Mouse (Mus musculus) Patski (cell line): ENCODE data around the gene Wwox. TPM values are rescaled to one million over a fixed set of nuclear protein-coding genes. Genes with fewer than 3 reads are reported as not detected.

Experiments
- ATAC-seq: fragments of 100-300 bp; one replicate; pipeline ENCODE4 v1.8.0; 2021
- CTCF ChIA-PET: fragments of 350-600 bp; sonication (Branson Sonifier 250); formaldehyde crosslinking; loops from one replicate; lab custom pipeline; 2022; ENCODE audit warnings: inconsistent platforms; lab: Charles Lee
- POLR2A ChIA-PET: fragments of 350-600 bp; sonication (Branson Sonifier 250); formaldehyde crosslinking; loops from one replicate; lab custom pipeline; 2022; ENCODE audit warnings: antibody characterized with exemption, inconsistent platforms; lab: Charles Lee
- DNase-seq: peaks from one replicate; pipeline ENCODE4 v3.0.0-alpha.2; 2011; ENCODE audit warnings: low read depth, low spot score
- H3K27me3 ChIP-seq: fragments of 371-371 bp; one replicate; pipeline ENCODE4 v1.5.1; 2021
- CTCF ChIP-seq: fragments of 100-300 bp; IDR thresholded peaks from one replicate; pipeline ENCODE4 v1.5.1; 2021
- in situ Hi-C: fragments of 300-500 bp; cut with MboI; formaldehyde crosslinking; loops from 3 replicates; pipeline ENCODE4 v1.11.1; 2018; ENCODE audit warnings: low pct_unique_long_range_greater_than_20kb, mixed read lengths
- polyA plus RNA-seq: library from polyadenylated mRNA; unstranded; gene quantifications from one replicate; pipeline ENCODE4 v1.2.3, GENCODE M21; 2021

Gene Wwox
- polyA plus RNA-seq, 1 experiment from 2014 or later: 21.9 TPM

GRCm38 (mm10) chr8:115375361-115376047 lies 936.0 kb downstream of the Wwox start:
- CTCF ChIA-PET: interaction anchor here (1.0 kb wide), 1 partner anchor 9 kb away, joined by 4 read pairs; no protein-coding TSS in a partner anchor
- H3K27me3 ChIP-seq: no peaks in the 10 kb centered on the region
- no peak for TF ChIP-seq CTCF
- DNase-seq (peak; percentile 3), ATAC-seq (no peak)
- POLR2A ChIA-PET: interaction anchor here (0.6 kb wide), 1 partner anchor 17 kb away, joined by 3 read pairs; no protein-coding TSS in a partner anchor
- in situ Hi-C loops: no loop called here

- ChIA-PET POLR2A (no interaction called here), CTCF (no interaction called here)
- in situ Hi-C loops: no loop called here
- no peak for TF ChIP-seq CTCF
- DNase-seq: no peak
- ATAC-seq: no peak
- peaks cover 3% of the 10 kb centered on the region for H3K27me3 ChIP-seq
These were observed 937.9 kb downstream of the Wwox start for GRCm38 (mm10) chr8:115377321-115377720.

- H3K27me3 ChIP-seq: peaks cover 3% of the 10 kb centered on the region
- ChIA-PET POLR2A (no interaction called here), CTCF (no interaction called here)
- in situ Hi-C loops: no loop called here
- no peak for ATAC-seq
- TF ChIP-seq CTCF: no peak
- DNase-seq: no peak
These were observed 940.6 kb downstream of the Wwox start for GRCm38 (mm10) chr8:115380017-115380416.

- POLR2A ChIA-PET: interaction anchor here (1.6 kb wide), 1 partner anchor 41 kb away, joined by 4 read pairs; no protein-coding TSS in a partner anchor
- DNase-seq (no peak), ATAC-seq (no peak)
- in situ Hi-C loops: loop anchor here (10.0 kb wide), 1 partner anchor 616 kb away; no protein-coding TSS in a partner anchor
- TF ChIP-seq CTCF: no peak
- H3K27me3 ChIP-seq: no peaks in the 10 kb centered on the region
- CTCF ChIA-PET: interaction anchor here (1.7 to 2.0 kb wide), 2 partner anchors 12 to 21 kb away, joined by 3 to 7 read pairs; no protein-coding TSS in a partner anchor
These were observed 951.6 kb downstream of the Wwox start for GRCm38 (mm10) chr8:115390921-115391504.

- peak; percentile 58 for TF ChIP-seq CTCF
- DNase-seq: no peak
- POLR2A ChIA-PET: no interaction called here
- CTCF ChIA-PET: interaction anchor here (1.3 kb wide), 1 partner anchor 237 kb away, joined by 3 read pairs; no protein-coding TSS in a partner anchor
- no peak for ATAC-seq
- in situ Hi-C loops: loop anchor here (10.0 kb wide), 1 partner anchor 621 kb away; no protein-coding TSS in a partner anchor
- no peaks in the 10 kb centered on the region for H3K27me3 ChIP-seq
These were observed 956.4 kb downstream of the Wwox start for GRCm38 (mm10) chr8:115395840-115396239.

GRCm38 (mm10) chr8:115397981-115398380 lies 958.5 kb downstream of the Wwox start:
- in situ Hi-C loops: loop anchor here (10.0 kb wide), 1 partner anchor 623 kb away; no protein-coding TSS in a partner anchor
- ChIA-PET CTCF (interaction anchor here (1.3 kb wide), 1 partner anchor 9 kb away, joined by 3 read pairs; no protein-coding TSS in a partner anchor), POLR2A (no interaction called here)
- DNase-seq (no peak), ATAC-seq (no peak)
- H3K27me3 ChIP-seq: no peaks in the 10 kb centered on the region
- TF ChIP-seq CTCF: no peak

GRCm38 (mm10) chr8:115400013-115400720 lies 960.7 kb downstream of the Wwox start:
- CTCF ChIA-PET: interaction anchor here (0.5 to 1.4 kb wide), 2 partner anchors 13 to 490 kb away, joined by 3 to 4 read pairs; no protein-coding TSS in a partner anchor
- DNase-seq (no peak), ATAC-seq (no peak)
- in situ Hi-C loops: no loop called here
- no peak for TF ChIP-seq CTCF
- no peaks in the 10 kb centered on the region for H3K27me3 ChIP-seq
- POLR2A ChIA-PET: no interaction called here

Other genes with a start within 250 kb of the Wwox start
- gene Vat1l, start 234.0 kb upstream of the Wwox start, polyA plus RNA-seq: 0.21 TPM
- gene Clec3a, start 21.6 kb upstream of the Wwox start, polyA plus RNA-seq: not detected